Mouse (Mus musculus) stomach, postnatal 0 days (tissue): ENCODE measurements around the gene Coro2b. TPM values are rescaled to one million over a fixed set of nuclear protein-coding genes. Genes with fewer than 3 reads are reported as not detected.
A peak's percentile ranks its signal among the peaks of the same experiment; 100 is the strongest.

Source experiments
- ATAC-seq: fragments of 200-750 bp; cut with Nextera tagmentation; 2 replicates; pipeline ENCODE4 v1.8.0; 2017; ENCODE audit not compliant: low FRiP score, low TSS enrichment
- DNase-seq: peaks from one replicate; pipeline ENCODE4 v3.0.0-alpha.2; 2016; ENCODE audit warnings: low spot score
- H3K27ac ChIP-seq: fragments of 300-500 bp; sonication (generic); replicated peaks from 2 replicates; pipeline ENCODE4 v1.5.1; 2014; ENCODE audit warnings: mild to moderate bottlenecking, control low read depth
- H3K27me3 ChIP-seq: fragments of 300-500 bp; sonication (generic); 2 replicates; pipeline ENCODE4 v1.6.1; 2014; ENCODE audit warnings: low read length; ENCODE audit not compliant: control insufficient read depth, insufficient read depth
- H3K36me3 ChIP-seq: fragments of 300-500 bp; sonication (generic); 2 replicates; pipeline ENCODE4 v1.6.1; 2014; ENCODE audit warnings: low read length, mixed read lengths; ENCODE audit not compliant: control insufficient read depth, insufficient read depth
- H3K4me1 ChIP-seq: fragments of 300-500 bp; sonication (generic); replicated peaks from 2 replicates; pipeline ENCODE4 v1.6.1; 2014; ENCODE audit warnings: antibody characterized with exemption; ENCODE audit not compliant: control insufficient read depth, insufficient read depth
- H3K4me2 ChIP-seq: fragments of 300-500 bp; sonication (generic); replicated peaks from 2 replicates; pipeline ENCODE4 v1.6.1; 2014; ENCODE audit warnings: low read depth, mild to moderate bottlenecking, control low read depth, moderate library complexity
- H3K4me3 ChIP-seq: fragments of 300-500 bp; sonication (generic); 2 replicates; pipeline ENCODE4 v1.5.1; 2014; ENCODE audit warnings: low read depth, low read length, control low read depth
- H3K9ac ChIP-seq: fragments of 300-500 bp; sonication (generic); 2 replicates; pipeline ENCODE4 v1.6.1; 2014; ENCODE audit warnings: mild to moderate bottlenecking, low read length, control low read depth, mixed read lengths
- H3K9me3 ChIP-seq: fragments of 300-500 bp; sonication (generic); 2 replicates; pipeline ENCODE4 v1.6.1; 2016; ENCODE audit warnings: low read length; ENCODE audit not compliant: control insufficient read depth
- CTCF ChIP-seq: IDR thresholded peaks from 2 replicates; pipeline ENCODE4 v1.5.1; 2016; ENCODE audit warnings: antibody characterized with exemption, low read depth, mild to moderate bottlenecking, moderate library complexity
- EP300 ChIP-seq: optimal IDR thresholded peaks from 2 replicates; pipeline ENCODE3; 2016; ENCODE audit warnings: antibody characterized with exemption
- WGBS: fragments of 180-500 bp; shearing (Covaris S2); extraction: QIAGEN DNeasy Blood & Tissue Kit; methylation state at CpG from one replicate; pipeline ENCODE4 v1.1.7; 2014; 5-methylcytosine and 5-hydroxymethylcytosine counted together
- polyA plus RNA-seq: library from polyadenylated mRNA; unstranded; fragments of >200 nt; fragmentation: Nextera tagmentation; extraction: Ambion mirVana; gene quantifications from 2 replicates; pipeline ENCODE4 v1.2.1, GENCODE M21; 2015

Gene Coro2b
- polyA plus RNA-seq, 1 experiment from 2014 or later = 4.9 TPM

DNA sequence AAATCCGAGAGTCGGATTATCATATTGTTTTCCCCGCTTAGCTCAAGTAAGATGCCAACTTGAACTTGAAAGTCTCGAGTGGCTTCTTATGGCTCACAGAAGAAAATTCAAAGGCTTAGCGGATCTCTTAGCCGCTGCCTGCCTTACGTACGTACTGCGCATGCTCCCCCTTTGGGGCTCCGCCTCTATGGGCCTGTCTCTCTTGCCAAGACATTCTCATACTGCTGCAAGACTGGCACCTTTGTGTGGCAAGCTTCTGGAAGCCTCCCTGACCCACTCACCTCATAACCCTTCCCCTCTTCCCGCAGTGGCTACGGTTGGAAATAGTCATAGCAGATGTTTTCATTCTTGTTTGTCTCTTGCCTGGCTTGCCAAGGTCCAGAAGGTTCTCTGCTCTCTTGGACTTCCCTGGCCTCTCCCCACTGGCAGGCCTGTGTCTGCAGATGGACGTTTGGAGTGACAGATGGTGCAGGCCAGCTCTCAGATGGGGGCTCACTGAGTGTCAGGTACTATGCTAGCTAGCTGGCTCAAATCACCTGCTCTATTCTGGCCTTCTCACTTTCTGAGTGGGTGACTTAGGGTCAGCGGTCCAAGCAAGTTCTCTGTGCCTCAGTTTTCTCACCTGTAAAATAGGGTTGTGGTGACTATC lies 65.2 kb downstream of the Coro2b start:
- H3K4me1 ChIP-seq = no peaks in the 10 kb centered on the region
- H3K4me2 ChIP-seq = no peak overlapping the region
- ATAC-seq (no peak), DNase-seq (no peak)
- H3K4me3 ChIP-seq = no peak overlapping the region
- H3K9ac ChIP-seq = no peak overlapping the region
- no peak overlapping the region for H3K27ac ChIP-seq
- no peaks in the 10 kb centered on the region for H3K36me3 ChIP-seq
- TF ChIP-seq CTCF = no peak
- TF ChIP-seq EP300 = no peak
- H3K27me3 ChIP-seq = no peaks in the 10 kb centered on the region
- WGBS = 81% methylated on average over 14 of the region's 14 CpGs
- H3K9me3 ChIP-seq = no peaks in the 10 kb centered on the region

DNA sequence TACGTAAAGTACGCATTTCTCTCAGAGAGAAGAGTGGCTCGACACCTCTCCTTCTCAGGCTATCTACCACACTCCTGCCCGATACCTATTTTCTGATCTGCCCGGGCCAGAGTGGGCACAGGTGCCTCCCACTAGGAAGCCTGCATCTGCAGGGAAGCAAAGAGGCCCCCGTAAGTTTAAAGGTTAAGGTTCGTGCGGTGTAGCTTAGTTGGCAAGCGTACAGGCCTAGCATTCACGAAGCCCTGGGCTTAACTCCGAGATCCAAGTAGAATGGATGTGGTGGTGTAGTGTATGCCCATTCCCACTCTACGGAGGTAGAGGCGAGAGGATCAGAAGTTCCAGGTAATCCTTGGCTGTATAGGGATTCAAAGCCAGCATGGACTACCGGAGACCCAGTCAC lies 65.8 kb downstream of the Coro2b start:
- H3K36me3 ChIP-seq = no peaks in the 10 kb centered on the region
- no peak overlapping the region for H3K27ac ChIP-seq
- no peak overlapping the region for H3K4me2 ChIP-seq
- H3K9me3 ChIP-seq = no peaks in the 10 kb centered on the region
- DNase-seq (no peak), ATAC-seq (no peak)
- H3K27me3 ChIP-seq = no peaks in the 10 kb centered on the region
- WGBS = 89% methylated on average over 14 of the region's 14 CpGs
- H3K4me3 ChIP-seq = no peak overlapping the region
- no peaks in the 10 kb centered on the region for H3K4me1 ChIP-seq
- H3K9ac ChIP-seq = no peak overlapping the region
- TF ChIP-seq EP300 (no peak), CTCF (no peak)

DNA sequence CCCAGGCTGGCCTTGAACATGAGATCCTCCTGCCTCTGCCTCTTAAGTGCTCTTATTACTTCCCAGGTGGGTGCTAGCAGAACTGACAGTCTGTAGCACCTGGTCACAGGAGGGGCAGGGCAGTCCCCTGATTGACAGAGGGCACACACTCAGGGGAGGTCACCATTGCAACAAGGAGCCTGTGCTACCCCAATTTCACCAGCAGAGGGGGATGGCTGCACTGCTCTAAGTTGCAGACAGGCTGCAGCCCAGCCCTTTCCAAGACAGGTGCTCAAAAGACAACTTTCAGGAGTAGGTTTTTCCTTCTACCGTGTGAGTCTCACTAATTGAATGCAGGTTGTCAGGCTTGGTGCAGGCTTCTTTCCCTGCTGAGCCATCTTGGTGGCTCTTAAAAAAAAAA lies 66.4 kb downstream of the Coro2b start:
- WGBS = 4% methylated on average over 1 of the region's 1 CpGs
- peak; percentile 99 for TF ChIP-seq CTCF
- no peak for TF ChIP-seq EP300

DNA sequence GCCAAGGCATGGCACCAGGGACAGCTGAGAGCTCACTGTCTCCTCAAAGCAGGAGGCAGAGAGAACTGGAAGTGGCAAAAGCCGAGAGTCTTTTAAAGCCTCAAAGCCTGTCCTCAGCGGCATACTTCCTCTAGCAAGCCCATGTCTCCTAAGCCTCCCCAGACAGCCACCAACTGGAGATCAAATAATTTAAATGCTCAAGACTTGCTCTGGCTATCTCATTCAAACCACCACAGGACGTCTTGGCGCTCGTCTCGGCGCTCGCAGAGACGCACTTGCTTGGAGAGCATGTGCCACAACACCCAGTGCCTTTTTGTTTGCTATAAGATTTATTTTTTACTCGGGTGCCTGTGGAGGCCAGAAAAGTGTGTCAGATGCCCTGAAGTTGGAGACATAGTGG lies 67.1 kb downstream of the Coro2b start:
- Histone ChIP-seq H3K27ac (no peak overlapping the region), H3K27me3 (no peaks in the 10 kb centered on the region), H3K4me2 (no peak overlapping the region), H3K9me3 (no peaks in the 10 kb centered on the region), H3K36me3 (no peaks in the 10 kb centered on the region), H3K9ac (no peak overlapping the region), H3K4me3 (no peak overlapping the region), H3K4me1 (no peaks in the 10 kb centered on the region)
- no peak for ATAC-seq
- WGBS = 77% methylated on average over 10 of the region's 10 CpGs
- TF ChIP-seq EP300 (no peak), CTCF (no peak)
- no peak for DNase-seq

More for the DNA sequence above, 66.4 kb downstream of the Coro2b start:
- ATAC-seq = peak; percentile 78
- H3K27me3 ChIP-seq = no peaks in the 10 kb centered on the region
- H3K27ac ChIP-seq = no peak overlapping the region
- H3K4me3 ChIP-seq = no peak overlapping the region
- no peaks in the 10 kb centered on the region for H3K36me3 ChIP-seq
- peak; percentile 84 for DNase-seq
- no peak overlapping the region for H3K9ac ChIP-seq
- H3K9me3 ChIP-seq = no peaks in the 10 kb centered on the region
- H3K4me2 ChIP-seq = no peak overlapping the region
- H3K4me1 ChIP-seq = no peaks in the 10 kb centered on the region

DNA sequence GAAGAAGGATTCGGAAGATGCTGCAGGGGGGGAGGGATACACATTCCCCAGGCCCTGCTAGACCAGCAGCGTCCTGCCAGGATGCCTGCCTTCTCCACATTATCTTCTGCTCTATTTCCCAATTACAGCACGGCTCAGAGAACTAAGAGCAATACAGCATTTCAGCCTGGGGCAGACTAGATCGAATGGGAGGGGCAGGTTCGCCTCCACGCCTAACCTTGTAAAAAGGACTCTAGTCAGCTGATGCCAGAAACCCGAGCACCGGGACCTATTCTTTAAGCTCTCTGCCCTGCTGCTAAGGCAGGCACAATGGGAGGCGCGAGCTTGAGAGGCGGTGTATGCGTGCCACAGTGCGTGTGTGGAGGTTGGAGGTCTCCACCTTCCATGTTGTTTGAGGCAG lies 67.7 kb downstream of the Coro2b start:
- H3K27me3 ChIP-seq = no peaks in the 10 kb centered on the region
- no peak overlapping the region for H3K9ac ChIP-seq
- 70% methylated on average over 13 of the region's 13 CpGs for WGBS
- no peaks in the 10 kb centered on the region for H3K9me3 ChIP-seq
- no peak overlapping the region for H3K4me3 ChIP-seq
- no peaks in the 10 kb centered on the region for H3K4me1 ChIP-seq
- no peaks in the 10 kb centered on the region for H3K36me3 ChIP-seq
- no peak overlapping the region for H3K4me2 ChIP-seq
- DNase-seq (no peak), ATAC-seq (no peak)
- H3K27ac ChIP-seq = no peak overlapping the region
- TF ChIP-seq EP300 = no peak
- no peak for TF ChIP-seq CTCF

DNA sequence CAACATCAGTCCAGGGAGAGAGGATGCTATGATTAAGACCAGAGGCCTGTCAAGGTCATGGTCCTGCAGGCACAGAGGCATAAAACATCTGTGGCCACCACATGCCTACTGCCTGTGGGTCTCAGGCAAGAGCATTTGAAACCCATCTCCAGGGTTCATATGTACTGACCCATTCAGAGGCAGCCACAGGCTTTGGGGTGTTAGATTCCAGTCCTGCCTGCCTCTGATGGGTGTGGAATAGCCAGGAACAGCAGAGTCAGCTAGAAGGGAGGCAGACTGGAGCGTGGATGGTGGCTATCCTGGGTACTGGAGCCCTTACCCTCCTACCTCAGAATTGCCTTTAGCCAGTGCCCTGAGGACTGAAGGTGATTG lies 69.4 kb downstream of the Coro2b start:
- no peaks in the 10 kb centered on the region for H3K36me3 ChIP-seq
- H3K27ac ChIP-seq = no peak overlapping the region
- H3K4me3 ChIP-seq = no peak overlapping the region
- H3K4me2 ChIP-seq = no peak overlapping the region
- TF ChIP-seq CTCF = no peak
- TF ChIP-seq EP300 = no peak
- H3K9ac ChIP-seq = no peak overlapping the region
- H3K27me3 ChIP-seq = no peaks in the 10 kb centered on the region
- H3K4me1 ChIP-seq = no peaks in the 10 kb centered on the region
- WGBS = 89% methylated on average over 1 of the region's 1 CpGs
- DNase-seq (no peak), ATAC-seq (no peak)
- no peaks in the 10 kb centered on the region for H3K9me3 ChIP-seq
